Mouse (Mus musculus) liver, postnatal 0 days (tissue): ENCODE data around the gene Ldhb.

ENCODE experiments used
- CTCF ChIP-seq: sonication (generic); IDR thresholded peaks from 2 replicates; pipeline ENCODE4 v1.5.1; 2016; ENCODE audit warnings: antibody characterized with exemption, low read depth
- EP300 ChIP-seq: IDR thresholded peaks from 2 replicates; pipeline ENCODE4 v1.6.1; 2016; ENCODE audit warnings: antibody characterized with exemption, low read depth, mild to moderate bottlenecking

GRCm38 (mm10) chr6:142514912-142515311, 7.2 kb upstream of the Ldhb start:
- TF ChIP-seq CTCF (peak; percentile 55), EP300 (no peak)
